Mouse (Mus musculus): ENCODE data around the gene Dgkz.
A peak's percentile ranks its signal among the peaks of the same experiment; 100 is the strongest.

Gene Dgkz

GRCm38 (mm10) chr2:91996006-91996405 is 20.3 kb upstream of the Dgkz start:
- no peak for DNase-seq (ENCODE audit: low read depth, low spot score)

- DNase-seq (ENCODE audit: low read depth, low spot score), result no peak
Measured at GRCm38 (mm10) chr2:91993409-91993808, 17.7 kb upstream of the Dgkz start.

- no peak for DNase-seq (ENCODE audit: low read depth, low spot score)
Measured at GRCm38 (mm10) chr2:91989750-91990149, 14.1 kb upstream of the Dgkz start.

- peak; percentile 88 for DNase-seq (ENCODE audit: low read depth, low spot score)
Measured at GRCm38 (mm10) chr2:91987542-91987941, 11.9 kb upstream of the Dgkz start.

GRCm38 (mm10) chr2:91986071-91986470 is 10.4 kb upstream of the Dgkz start:
- DNase-seq (ENCODE audit: low read depth, low spot score), result no peak

- no peak for DNase-seq (ENCODE audit: low read depth, low spot score)
Measured at GRCm38 (mm10) chr2:91984906-91985525, 9.4 kb upstream of the Dgkz start.

- DNase-seq (ENCODE audit: low read depth, low spot score), result peak; percentile 76
Measured at GRCm38 (mm10) chr2:91984439-91984838, 8.8 kb upstream of the Dgkz start.

GRCm38 (mm10) chr2:91980830-91981229 is 5.2 kb upstream of the Dgkz start:
- no peak for DNase-seq (ENCODE audit: low read depth, low spot score)

GRCm38 (mm10) chr2:91980245-91980644 is 4.6 kb upstream of the Dgkz start:
- no peak for DNase-seq (ENCODE audit: low read depth, low spot score)

GRCm38 (mm10) chr2:91978547-91978946 is 2.9 kb upstream of the Dgkz start:
- DNase-seq (ENCODE audit: low read depth, low spot score), result no peak

GRCm38 (mm10) chr2:91977960-91978359 is 2.3 kb upstream of the Dgkz start:
- DNase-seq (ENCODE audit: low read depth, low spot score), result no peak

GRCm38 (mm10) chr2:91973416-91974135 is 2.1 kb downstream of the Dgkz start:
- no peak for DNase-seq (ENCODE audit: low read depth, low spot score)

GRCm38 (mm10) chr2:91972121-91972566 is 3.5 kb downstream of the Dgkz start:
- no peak for DNase-seq (ENCODE audit: low read depth, low spot score)

- DNase-seq (ENCODE audit: low read depth, low spot score), result no peak
Measured at GRCm38 (mm10) chr2:91971231-91972097, 4.2 kb downstream of the Dgkz start.

GRCm38 (mm10) chr2:91967962-91968361 is 7.7 kb downstream of the Dgkz start:
- no peak for DNase-seq (ENCODE audit: low read depth, low spot score)

GRCm38 (mm10) chr2:91966367-91966766 is 9.3 kb downstream of the Dgkz start:
- no peak for DNase-seq (ENCODE audit: low read depth, low spot score)

- no peak for DNase-seq (ENCODE audit: low read depth, low spot score)
Measured at GRCm38 (mm10) chr2:91965417-91965816, 10.2 kb downstream of the Dgkz start.

- no peak for DNase-seq (ENCODE audit: low read depth, low spot score)
Measured at GRCm38 (mm10) chr2:91964610-91965204, 11.0 kb downstream of the Dgkz start.

- peak; percentile 92 for DNase-seq (ENCODE audit: low read depth, low spot score)
Measured at GRCm38 (mm10) chr2:91963443-91963932, 12.2 kb downstream of the Dgkz start.

GRCm38 (mm10) chr2:91962864-91963401 is 12.7 kb downstream of the Dgkz start:
- no peak for DNase-seq (ENCODE audit: low read depth, low spot score)

All from forelimb bud, embryonic 11.5 days (tissue).